Mouse (Mus musculus) adrenal gland, postnatal 25 days (tissue): Measurements from ENCODE around the gene Prkar2a. TPM values are rescaled to one million over a fixed set of nuclear protein-coding genes. Genes with fewer than 3 reads are reported as not detected.
"Not testable (repeated sequence)": the region's sequence is repeated elsewhere in the genome, so short reads cannot be mapped to it uniquely, and the experiment has no call there.

Experiments used
- DNase-seq: peaks from one replicate; pipeline ENCODE4 v3.0.0; 2021; ENCODE audit warnings: mixed read lengths
- long read RNA-seq: library from polyadenylated mRNA; stranded (forward); transcript quantifications from one replicate; pipeline ENCODE4 v2.0.0, GENCODE M21; 2021
- total RNA-seq: library from RNA; stranded (reverse); gene quantifications from 2 replicates; pipeline ENCODE4 v1.2.3, GENCODE M21; 2021

Gene Prkar2a
- total RNA-seq: 29.3 and 30.7 TPM in 2 replicates
- long read RNA-seq, full-length matches to known transcripts: 24 of 37 reads
- long read RNA-seq, partial matches to known transcripts: 11 of 37 reads
- long read RNA-seq, other reads (novel, unspliced or antisense): 2 of 37 reads

DNA sequence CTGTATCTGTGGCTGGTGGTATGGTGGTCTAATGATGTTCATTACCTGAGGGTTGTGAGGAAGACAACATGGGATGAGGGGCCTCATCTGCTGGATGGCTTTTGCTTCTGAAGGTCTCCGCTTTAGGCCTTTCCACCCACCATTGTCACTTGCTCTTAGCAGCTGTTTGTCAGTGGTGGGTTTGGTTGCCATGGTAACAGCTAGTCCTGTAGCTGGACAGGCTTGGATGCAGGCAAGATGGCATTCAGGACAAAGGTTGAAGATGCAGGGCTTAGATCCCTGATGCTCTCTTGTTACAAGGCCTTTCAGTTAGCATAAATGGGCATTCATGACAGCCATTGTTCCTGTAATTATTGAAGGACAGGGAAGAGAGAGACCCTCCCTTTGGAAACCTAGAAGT lies at the start of gene Prkar2a:
TSS of gene Prkar2a (plus strand) at position 209 of the 400 bp plus-strand sequence.
- DNase-seq: no peak

DNA sequence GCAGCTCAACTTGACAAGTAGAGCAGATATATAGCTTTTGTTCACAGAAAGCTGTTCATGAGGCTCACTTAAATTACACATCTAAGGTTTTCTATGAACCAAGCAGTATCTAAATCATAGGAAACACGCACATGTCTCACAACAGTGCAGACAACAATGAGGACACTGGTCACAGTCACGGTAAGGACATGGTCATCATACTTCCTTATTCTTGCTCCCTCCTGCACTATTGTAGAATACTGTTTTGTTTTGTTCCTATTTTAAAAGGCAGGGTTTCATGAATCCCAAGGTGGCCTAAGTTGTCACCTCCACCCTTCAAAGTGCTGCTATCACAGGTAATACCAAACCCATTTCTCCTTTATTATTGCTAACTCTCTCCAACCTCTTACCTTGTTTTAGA lies 49.3 kb upstream of the Prkar2a start:
- DNase-seq: no peak

DNA sequence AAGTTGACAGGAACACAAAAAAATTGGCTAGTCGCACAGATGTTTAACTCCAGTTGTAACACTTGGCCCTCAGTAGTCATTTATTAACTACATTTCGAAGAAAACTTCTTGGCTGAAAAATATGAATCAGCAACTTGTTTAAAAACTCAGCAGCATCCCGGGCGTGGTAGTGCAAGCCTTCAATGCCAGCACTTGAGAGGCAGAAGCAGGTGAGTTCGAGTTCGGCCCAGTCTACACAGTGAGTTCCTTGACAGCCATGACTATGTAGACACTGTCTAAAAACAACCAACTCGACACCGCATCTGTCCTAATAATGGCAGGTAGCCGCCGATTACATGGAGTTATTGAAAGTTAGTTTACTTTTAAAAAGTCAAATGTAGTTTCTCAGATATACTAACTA lies 40.9 kb upstream of the Prkar2a start:
- DNase-seq: no peak

DNA sequence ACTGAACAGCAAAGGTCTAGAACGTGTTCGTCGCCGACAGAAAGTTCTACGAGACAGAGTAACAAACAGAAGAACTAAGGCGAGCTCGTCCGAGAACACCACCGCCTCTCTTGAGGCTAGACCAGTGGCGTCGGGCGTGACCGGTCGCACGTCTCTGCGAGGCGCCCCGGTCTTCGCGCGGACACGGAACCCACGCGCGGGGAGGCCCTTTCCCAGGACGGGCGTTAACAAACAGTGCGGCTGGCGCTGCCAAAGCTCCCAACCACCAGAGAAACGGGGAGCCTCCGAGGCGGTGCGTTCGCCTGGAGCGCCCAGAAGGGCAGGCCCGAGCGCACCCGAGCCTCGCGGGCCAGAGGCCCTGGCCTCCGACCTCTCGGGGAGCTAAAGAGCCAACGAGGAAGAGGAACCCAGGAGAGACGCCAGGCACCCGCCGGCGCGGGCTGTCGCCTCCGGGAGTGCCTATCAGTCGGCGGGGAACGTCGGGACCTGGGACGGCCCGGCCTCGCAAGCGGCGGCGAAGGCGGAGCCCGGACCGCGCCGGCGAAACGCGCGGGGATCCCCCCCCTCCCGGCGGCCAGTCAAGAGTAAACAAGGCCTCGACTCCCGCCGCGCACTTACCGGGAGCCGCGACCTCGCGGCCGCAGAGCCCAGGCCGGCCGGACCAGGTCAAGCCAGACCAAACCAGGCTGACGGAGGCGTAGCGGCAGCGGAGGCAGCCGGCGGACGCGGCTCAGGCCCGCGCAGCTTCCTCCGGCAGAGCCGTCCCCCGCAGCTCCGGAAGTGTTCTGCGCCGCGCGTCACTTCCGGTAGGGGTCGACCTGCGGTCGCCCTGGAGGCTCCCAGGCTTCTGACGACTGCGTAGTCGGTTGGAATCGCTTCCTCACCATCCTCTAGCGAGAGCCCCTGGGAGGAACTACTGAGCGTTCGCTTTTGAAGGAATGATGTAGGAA lies 40.2 kb upstream of the Prkar2a start, which contains the start of gene Arih2:
TSS of gene Arih2 (minus strand) at position 776 of the 950 bp plus-strand sequence.
- peak; percentile 90 for DNase-seq

DNA sequence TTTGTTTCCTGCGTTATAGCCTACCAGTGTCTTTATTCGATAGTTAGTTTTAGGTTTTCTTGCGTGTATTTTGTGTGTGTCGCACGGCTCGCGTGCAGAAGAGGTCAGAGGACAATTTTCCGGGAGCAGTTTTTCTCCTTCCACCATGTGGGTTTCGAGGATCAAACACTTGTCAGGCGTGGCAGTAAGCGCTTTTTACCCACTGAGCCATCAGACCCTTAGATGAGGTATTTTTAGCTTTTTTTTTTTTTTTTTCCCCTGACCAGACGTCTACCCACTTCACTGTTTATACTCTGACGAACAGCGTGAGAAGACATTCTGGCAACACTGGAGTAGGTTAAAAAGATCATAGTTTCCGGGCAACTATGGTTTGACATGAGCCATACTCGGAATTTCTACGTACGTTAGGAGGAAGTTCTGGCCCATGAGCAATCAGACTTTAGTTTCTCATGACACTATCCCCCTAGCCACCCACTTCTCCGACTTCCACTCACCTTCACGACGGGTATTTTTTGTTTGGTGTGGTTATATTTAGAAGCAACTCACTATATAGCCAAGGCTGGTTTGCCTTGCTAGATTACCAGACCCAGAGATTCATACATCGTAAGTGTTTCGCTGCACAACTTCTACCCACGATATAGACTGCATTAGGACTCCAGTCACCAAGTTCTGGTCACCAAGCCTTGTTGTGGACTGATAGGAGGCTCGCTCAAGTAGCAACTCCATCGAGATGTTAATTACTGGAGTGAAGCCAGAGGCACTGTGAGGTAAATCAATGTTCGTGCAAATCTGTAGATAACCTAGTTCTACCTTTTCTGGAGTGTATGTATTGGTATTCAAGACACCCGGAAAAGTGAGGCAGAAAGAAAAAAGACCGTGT lies 39.3 kb upstream of the Prkar2a start:
- DNase-seq: no peak

DNA sequence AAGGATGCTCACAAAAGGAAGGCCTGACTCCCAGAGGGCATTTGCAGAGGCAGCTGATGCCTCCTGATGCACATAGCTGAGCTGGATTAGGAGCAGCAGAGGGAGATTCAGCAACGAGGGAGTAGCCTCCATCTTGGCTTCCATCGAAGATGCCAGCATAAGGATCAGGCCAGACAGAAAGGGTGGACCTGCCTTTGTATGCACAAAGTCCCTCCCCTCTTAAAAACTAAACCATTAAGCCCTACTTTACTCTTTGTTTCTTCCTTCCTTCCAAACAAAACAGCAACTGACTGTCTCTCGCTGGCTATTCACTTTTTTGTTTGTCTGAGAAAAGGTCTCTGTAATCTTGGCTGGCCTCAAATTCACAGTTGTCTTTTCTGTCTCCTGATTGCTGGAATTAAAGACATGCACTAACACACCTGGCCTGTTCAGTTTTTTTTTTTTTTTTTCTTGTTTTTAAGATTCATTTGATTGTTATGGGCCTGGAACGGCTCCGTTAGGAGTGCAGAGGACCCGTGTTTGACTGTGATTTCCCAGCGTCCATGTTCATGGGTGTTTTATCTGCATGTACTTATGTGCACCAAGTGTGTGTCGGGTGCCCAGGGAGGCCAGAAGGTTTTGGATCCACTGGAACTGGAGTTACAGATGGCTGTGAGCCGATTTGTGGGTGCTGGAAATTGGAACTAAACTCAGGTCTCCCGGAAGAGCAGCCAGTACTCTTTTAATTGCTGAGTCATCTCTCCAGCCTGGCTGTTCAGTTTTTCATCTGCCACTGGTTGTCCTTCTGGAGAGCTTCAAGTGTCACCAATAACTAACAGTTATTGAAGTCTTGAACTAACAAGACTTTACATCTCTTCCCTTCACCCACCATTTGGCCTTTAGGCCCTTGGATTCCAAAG lies 34.3 kb upstream of the Prkar2a start:
- DNase-seq: no peak

DNA sequence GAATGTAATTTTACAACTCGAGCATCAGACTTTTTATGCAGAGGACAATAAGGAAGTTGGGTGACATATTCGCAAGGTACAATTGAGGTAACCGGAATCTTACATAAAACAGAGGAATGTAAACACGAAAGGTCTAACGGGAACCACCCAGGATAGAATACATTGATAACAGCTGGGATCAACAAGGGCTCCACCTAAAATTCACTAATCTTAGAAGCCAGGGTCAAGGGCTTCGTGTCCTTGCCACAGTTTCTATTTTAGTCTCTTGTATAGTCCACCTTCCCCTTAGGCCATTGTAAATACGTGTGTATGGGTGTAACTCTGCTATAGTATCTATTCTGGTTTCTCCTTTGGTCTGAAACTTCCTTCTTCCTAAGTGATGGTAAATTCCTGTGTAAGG lies 33.2 kb upstream of the Prkar2a start:
- not testable (repeated sequence) for DNase-seq

DNA sequence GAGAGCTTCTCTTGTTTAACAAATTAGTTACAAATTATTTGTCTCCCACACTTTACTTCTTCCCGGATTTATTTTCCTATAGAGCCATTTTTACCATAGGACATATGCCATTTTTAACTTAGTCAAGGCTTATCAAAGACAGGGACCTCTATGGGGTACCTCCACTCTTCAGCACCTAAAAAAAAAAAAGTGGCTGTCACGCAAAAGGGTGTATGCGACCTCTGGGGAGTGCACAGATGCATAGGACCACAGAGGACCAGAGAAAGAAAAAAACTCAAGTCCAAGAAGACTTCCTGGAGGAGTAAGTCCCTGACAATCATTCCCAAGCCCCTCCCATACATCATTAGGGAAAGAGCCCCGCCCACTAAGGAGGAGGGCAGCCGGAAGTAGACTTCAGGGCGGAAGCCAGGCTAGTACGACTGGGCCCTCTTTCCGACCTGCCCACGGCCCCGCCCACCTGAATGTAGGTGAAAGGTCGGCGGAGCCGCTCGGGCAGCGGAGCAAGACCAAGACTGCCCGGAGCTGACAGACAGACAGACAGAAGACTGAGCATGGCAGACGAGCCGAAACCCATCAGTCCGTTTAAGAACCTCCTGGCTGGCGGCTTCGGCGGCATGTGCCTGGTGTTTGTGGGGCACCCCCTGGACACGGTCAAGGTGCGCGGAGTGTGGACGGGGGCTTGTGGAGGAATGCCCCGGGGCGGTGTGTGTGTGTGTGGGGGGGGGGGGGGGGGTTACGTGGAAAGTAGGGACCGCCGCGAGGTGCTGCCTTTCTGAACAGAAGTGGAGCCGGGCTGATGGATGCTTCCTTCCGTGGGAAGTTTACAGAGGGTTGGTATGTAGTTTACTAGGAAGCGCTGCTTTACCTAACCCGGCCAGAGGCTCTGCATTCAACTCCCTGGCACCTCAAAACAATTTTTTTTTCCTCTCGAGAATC lies 27.2 kb upstream of the Prkar2a start, which contains the start of gene Slc25a20:
TSS of gene Slc25a20 (plus strand) at position 412 of the 936 bp plus-strand sequence.
- DNase-seq: peak; percentile 86

DNA sequence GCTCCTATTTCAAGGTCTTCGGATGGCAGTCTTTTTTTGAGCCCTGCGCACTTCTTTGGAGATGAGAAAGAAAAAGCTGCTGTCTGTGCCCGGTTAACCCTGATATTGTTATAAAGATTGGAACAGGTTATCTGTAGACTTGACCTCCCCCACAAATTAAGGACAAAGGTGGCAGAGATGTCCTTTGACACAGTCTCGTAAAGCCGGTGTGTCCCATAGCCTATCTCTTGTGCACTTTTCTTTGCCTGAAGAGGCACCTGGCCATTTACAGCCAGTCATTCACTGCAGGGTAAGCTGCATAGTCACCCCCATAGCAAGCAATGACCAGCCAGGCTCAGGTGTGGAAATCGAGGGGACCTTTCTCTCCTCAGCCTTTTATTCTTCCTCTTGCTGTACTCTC lies 26.5 kb upstream of the Prkar2a start:
- no peak for DNase-seq

DNA sequence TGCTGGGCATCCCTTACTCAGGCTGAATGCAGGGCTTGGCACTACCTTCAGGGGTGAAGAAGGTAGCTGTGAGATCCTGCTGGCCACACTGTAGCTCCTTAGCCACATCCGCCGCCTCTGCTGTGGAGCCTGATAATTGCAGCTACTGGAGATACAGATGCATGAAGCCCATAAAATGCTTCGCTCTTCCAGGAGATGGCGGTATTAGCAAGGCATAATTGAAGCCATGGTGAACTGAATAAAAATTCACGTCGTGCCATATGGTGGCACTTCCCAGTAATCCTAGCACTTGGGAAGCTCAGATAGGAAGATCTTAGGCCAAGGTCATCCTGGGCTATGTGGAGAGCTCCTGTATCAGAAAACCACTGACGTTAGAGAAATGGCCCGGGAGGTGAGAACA lies 19.2 kb upstream of the Prkar2a start:
- no peak for DNase-seq

DNA sequence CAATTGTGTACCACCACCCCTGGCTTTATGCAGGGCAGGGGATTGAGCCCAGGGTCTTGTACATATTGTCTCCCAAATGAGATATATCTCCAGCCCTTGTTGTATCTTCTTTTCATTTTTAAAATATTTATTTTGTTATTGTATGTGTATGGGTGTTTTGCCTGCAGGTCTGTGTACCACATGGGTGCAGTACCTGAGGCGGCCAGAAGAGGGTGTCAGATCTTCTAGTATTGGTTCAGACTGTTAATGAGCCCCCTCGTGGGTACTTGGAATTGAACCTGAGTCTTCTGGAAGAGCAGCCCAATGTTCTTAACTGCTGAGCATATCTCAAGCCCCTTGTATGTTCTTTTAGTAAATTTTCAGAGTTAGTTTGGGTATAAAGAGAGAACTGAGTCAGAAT lies 16.0 kb upstream of the Prkar2a start:
- no peak for DNase-seq

DNA sequence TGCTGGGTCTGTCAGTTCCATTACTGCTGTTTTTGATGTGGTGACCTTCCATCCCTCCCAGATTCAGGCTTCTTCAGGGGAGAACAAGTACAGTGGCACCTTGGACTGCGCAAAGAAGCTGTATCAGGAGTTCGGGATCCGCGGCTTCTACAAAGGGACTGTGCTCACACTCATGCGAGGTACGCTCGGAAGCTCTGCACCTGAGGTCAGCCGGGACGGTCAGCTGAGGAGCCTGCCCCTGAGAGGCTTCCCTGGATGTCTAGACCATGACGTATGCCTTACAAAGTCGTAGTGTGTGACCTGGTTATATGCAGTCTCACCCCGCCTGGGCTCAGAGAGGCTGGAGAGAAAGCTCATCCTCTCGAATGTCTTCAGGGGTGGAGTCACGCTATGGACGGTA lies 9.1 kb upstream of the Prkar2a start:
- DNase-seq: no peak

DNA sequence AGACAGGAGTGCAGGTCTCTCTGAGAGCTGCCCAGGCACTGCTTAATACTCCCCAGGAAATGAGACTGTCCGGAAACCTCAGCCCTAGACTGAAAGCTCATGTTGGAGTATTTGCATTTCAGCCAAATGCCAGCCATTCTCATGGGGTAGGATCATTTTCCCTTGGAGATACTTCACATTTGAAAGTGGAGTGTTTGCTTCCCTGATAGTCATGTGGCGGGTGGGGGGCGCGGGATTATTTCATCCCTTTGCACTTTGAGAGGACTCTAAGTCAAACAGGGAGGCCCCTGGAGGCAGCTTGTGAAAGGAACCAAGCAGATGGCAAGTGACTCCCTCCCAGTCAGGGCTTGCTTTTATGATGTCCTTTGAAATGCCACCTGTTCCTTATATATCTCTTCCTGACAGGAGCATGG lies 2.6 kb upstream of the Prkar2a start:
- DNase-seq: no peak

DNA sequence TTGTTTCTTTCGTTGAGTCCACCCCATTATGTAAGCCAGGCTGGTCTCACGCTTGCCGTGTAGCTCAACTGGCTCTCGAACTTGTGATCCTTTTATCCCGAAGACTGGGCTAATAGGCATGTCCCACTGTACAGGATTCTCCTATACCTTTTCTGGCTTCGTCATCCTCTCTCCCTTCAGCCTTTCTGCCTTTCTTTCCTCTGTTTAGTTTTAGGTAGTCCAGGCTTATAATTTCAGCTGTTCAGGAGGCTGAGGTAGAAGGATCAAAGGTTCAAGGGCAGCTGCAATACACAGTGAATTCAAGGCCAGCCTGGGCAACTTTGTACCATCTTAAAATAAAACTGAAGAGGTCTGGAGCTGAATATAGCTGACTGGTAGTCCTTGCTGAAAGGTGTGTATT lies 1.9 kb upstream of the Prkar2a start:
- DNase-seq: no peak

DNA sequence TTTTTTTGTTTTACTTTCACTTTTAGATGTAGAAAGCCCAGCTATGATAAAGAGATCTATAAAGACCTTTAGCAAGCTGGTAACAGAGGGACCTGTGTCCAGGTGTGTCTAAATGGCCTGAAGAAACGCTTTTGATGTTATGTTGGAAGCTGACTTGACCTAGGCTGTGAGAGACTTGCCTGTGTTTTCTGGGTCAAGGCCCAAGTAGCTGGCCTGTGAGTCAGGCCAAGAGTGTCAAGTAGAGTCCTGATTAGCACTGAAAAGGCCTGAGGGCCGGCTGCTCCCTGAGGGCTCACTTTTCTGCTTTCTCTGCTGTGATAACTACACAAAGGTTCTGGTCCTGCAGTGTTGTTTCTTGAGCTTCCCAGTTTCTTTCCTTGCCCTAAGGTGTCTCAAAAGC lies 1.4 kb upstream of the Prkar2a start:
- peak; percentile 13 for DNase-seq

DNA sequence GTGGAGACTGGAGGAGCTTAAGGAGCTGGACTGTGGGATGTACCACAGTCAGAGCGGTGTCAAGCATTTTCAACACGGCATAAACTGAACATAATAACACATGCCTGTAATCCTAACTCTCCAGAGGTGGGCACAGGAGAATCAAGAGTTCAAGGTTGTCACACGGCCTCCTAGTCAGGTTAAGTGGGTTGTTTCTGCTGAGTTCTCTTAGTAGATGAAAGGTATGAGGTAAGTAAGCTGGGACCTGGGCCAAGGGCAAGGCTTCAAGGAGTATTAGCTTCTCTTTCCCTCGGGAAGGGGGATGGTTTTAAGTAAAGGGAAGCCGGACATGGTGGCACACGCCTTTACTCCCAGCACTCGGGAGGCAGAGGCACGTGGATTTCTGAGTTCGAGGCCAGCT lies 663 bp upstream of the Prkar2a start:
- no peak for DNase-seq

DNA sequence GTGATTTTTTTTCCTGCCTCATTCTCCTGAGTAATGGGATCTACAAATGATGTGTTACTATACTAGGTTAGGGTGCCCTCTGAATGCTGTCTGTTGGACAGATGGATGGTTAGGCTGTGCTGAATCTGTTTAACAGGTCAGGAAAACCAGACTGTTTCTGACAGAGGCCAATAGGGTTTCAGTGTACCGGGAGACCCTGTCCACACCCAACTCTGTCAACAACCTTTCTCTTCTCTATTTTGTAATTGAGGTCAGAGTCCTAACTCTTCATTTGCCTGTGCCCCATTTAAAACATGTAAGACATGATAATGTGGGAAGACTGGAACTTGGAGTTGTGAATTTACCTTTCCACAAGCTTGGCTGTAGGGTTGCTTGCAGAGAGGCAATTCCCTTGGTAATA lies 879 bp downstream of the Prkar2a start:
- no peak for DNase-seq

DNA sequence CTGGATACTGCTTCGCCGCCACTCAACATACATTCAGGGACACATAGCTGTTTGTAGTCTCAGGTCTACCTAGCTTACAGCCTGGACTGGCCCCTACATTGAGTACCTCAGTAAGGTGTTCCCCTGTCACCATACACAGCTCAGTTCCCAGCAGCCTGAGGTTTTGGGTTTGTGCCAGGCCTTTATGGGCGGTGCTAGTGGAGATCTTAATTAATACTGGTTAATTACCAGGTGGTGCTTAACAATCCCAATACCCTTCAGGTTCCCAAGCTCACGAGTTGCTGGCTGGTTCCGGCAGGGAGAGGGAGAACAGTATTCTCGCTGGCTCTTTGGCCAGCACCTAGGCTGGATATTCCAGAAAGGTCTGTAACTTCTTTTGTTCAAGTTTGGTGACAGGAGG lies 1.8 kb downstream of the Prkar2a start:
- DNase-seq: no peak

DNA sequence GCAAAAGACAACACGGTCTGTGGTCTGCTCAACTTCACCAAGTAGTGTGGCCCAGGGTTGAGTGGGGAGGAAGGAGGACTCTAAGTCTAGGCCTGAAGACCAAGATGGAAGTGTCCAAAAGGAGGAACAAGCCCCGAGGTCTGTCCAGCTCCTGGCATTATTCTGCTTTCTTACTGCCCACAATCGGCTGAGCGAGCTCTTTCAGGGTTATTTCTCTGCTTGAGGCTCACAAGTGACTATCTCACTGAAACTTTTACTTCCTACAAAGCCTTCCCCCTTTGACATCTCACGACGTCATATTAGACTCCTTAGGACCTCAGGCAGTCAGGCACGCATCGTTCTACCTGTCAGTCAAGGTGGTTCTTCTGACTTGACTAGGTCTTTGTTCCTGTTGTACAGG lies 2.3 kb downstream of the Prkar2a start:
- no peak for DNase-seq

DNA sequence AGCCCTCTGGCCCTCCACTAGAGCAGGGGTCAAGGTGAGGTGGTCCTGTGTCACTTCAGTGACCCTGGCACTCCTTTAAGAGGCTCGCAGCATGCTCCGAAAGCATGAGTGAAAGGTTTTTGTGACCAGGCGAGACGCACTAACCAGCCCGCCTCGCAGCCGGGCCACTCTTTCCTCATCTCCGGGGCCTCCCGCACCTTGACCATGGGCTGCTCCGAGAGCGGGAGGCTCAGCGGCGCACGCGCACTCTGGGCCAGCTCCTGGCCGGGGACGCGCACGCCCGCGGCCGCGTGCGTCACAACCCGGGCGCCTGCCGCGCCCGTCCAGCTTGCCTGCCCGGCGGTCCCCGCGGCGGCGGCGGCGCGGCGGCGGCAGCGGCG lies 2.7 kb downstream of the Prkar2a start:
- peak; percentile 93 for DNase-seq
